Mouse (Mus musculus) ES-Bruce4 (cell line): ENCODE results near the gene Map3k20. TPM values are rescaled to one million over a fixed set of nuclear protein-coding genes. Genes with fewer than 3 reads are reported as not detected.
A peak's percentile ranks its signal among the peaks of the same experiment; 100 is the strongest.

ENCODE experiments used
- H3K27ac ChIP-seq: 2 replicates; pipeline ENCODE4 v1.5.1; 2012; ENCODE audit warnings: low read length, inconsistent platforms; ENCODE audit not compliant: insufficient read depth
- H3K27me3 ChIP-seq: 2 replicates; pipeline ENCODE4 v1.6.1; 2012; ENCODE audit warnings: mild to moderate bottlenecking, low read length, inconsistent platforms; ENCODE audit not compliant: control insufficient read depth, poor library complexity, insufficient read depth, severe bottlenecking
- H3K36me3 ChIP-seq: 2 replicates; pipeline ENCODE4 v1.6.1; 2012; ENCODE audit warnings: inconsistent platforms, mild to moderate bottlenecking, low read length, moderate library complexity; ENCODE audit not compliant: control insufficient read depth, poor library complexity, insufficient read depth, severe bottlenecking
- H3K4me1 ChIP-seq: one replicate; pipeline ENCODE4 v1.8.1; 2011; ENCODE audit warnings: low read length; ENCODE audit not compliant: control insufficient read depth, insufficient read depth
- H3K4me3 ChIP-seq: 2 replicates; pipeline ENCODE4 v1.5.1; 2011; ENCODE audit warnings: low read depth, mild to moderate bottlenecking, low read length
- H3K9ac ChIP-seq: 2 replicates; pipeline ENCODE4 v1.6.1; 2012; ENCODE audit warnings: low read depth, mild to moderate bottlenecking, inconsistent platforms; ENCODE audit not compliant: poor library complexity, severe bottlenecking
- H3K9me3 ChIP-seq: replicated peaks from 2 replicates; pipeline ENCODE4 v1.6.1; 2012; ENCODE audit warnings: mild to moderate bottlenecking, low read length, inconsistent platforms; ENCODE audit not compliant: control insufficient read depth, poor library complexity, insufficient read depth, severe bottlenecking
- CTCF ChIP-seq: IDR thresholded peaks from one replicate; pipeline ENCODE4 v1.8.1; 2011; ENCODE audit warnings: low read depth, low read length
- EP300 ChIP-seq: IDR thresholded peaks from 2 replicates; pipeline ENCODE4 v1.6.1; 2011; ENCODE audit warnings: low read depth, low read length; ENCODE audit not compliant: insufficient read depth
- POLR2A ChIP-seq: IDR thresholded peaks from one replicate; pipeline ENCODE4 v1.8.1; 2011; ENCODE audit warnings: low read length; ENCODE audit not compliant: insufficient read depth
- polyA plus RNA-seq: library from polyadenylated mRNA; stranded (reverse); fragments of >200 nt; gene quantifications from 2 replicates; pipeline ENCODE4 v1.2.4, GENCODE M21; 2011; ENCODE audit warnings: low read depth; ENCODE audit not compliant: missing spikeins, insufficient read depth, insufficient read length

The Map3k20 gene
- polyA plus RNA-seq, 1 experiment, result 39.0 TPM

DNA sequence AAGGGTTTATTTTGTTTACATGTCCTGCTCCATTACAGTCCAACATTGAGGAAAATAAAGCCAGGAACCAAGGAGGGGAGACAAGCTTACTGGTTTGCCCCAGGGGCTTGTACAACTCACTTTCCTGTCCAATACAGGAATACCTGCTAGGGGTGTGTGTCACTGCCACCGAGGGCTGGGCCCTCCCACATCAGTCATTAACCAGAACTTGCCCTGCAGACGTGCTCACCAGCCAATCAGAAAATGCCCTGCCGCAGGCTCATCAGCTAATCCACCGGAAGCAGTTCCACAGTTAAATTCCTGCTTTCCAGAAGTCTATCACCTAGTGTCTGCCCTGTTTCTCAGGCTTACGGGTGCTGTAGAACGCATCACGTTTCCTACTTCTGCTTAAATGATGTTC, 206.2 kb downstream of the Map3k20 start:
- no peak for TF ChIP-seq EP300
- no peak for TF ChIP-seq POLR2A
- TF ChIP-seq CTCF, result no peak
- Histone ChIP-seq H3K9ac (no peak overlapping the region), H3K27ac (no peak overlapping the region), H3K9me3 (no peaks in the 10 kb centered on the region), H3K4me1 (peaks cover 2% of the 10 kb centered on the region), H3K4me3 (peak overlapping the region; percentile 12; the same call in 1 of the 2 replicates), H3K36me3 (peaks cover 4% of the 10 kb centered on the region), H3K27me3 (no peaks in the 10 kb centered on the region)

Other genes with a start within 250 kb of the Map3k20 start
- 113 and 124 TPM in 2 replicates for gene Cdca7, start 190.5 kb downstream of the Map3k20 start, polyA plus RNA-seq